In genomic region chr7:103699469-103699868, GRCm38 (mm10) we compare ENCODE assay signal across 38 mouse cellular contexts. TPM values are rescaled to one million over a fixed set of nuclear protein-coding genes. Genes with fewer than 3 reads are reported as not detected.
"Had no signal": no experiment of that assay in that cellular context is flagged by ENCODE, and none has a peak within 500 bp of the region (broad histone marks: within the 10 kb centered on the region; RNA-seq: fewer than 3 reads in every experiment).

No protein-coding gene starts in this region.

- DNase-seq: gastrocnemius, postnatal 14 days; gastrocnemius, postnatal 36 days; heart, adult 18-20 months; heart, postnatal 10 days; heart, postnatal 4 days; kidney, adult 18-20 months; kidney, adult 8-10 months; kidney, postnatal 10 days; kidney, postnatal 25 days; kidney, postnatal 4 days; liver; liver, embryonic 13.5 days had no signal

- H3K9ac ChIP-seq: heart, embryonic 12.5 days; hindbrain, embryonic 13.5 days; intestine, embryonic 15.5 days; limb, embryonic 12.5 days; liver, embryonic 13.5 days; liver, embryonic 15.5 days had no signal

- H3K27ac ChIP-seq: heart, embryonic 10.5 days; hindbrain, embryonic 13.5 days; intestine, embryonic 15.5 days; layer of hippocampus, adult 2 months; left cerebral cortex, adult 2 months; limb, embryonic 10.5 days; limb, embryonic 12.5 days; liver, embryonic 13.5 days; liver, embryonic 15.5 days had no signal

- ATAC-seq: inflammation-experienced regulatory T-cells, adult 6 months; intestine, embryonic 15.5 days; intestine, postnatal 0 days had no signal

- H3K27me3 ChIP-seq: heart, embryonic 12.5 days; hindbrain, embryonic 13.5 days; intestine, embryonic 15.5 days; limb, embryonic 12.5 days; liver, embryonic 13.5 days; liver, embryonic 15.5 days had no signal

- H3K4me3 ChIP-seq: heart, embryonic 10.5 days; heart, embryonic 12.5 days; hindbrain, embryonic 13.5 days; intestine, embryonic 15.5 days; layer of hippocampus, adult 2 months; left cerebral cortex, adult 2 months; limb, embryonic 10.5 days; limb, embryonic 12.5 days; liver, embryonic 13.5 days; liver, embryonic 15.5 days had no signal

- H3K36me3 ChIP-seq: heart, embryonic 10.5 days; heart, embryonic 12.5 days; hindbrain, embryonic 13.5 days; intestine, embryonic 15.5 days; limb, embryonic 10.5 days; limb, embryonic 12.5 days; liver, embryonic 13.5 days; liver, embryonic 15.5 days had no signal

- H3K9me3 ChIP-seq: heart, embryonic 10.5 days; heart, embryonic 12.5 days; hindbrain, embryonic 13.5 days; intestine, embryonic 15.5 days; limb, embryonic 10.5 days; limb, embryonic 12.5 days; liver, embryonic 13.5 days; liver, embryonic 15.5 days had no signal

- H3K4me1 ChIP-seq: heart, embryonic 10.5 days; heart, embryonic 12.5 days; hindbrain, embryonic 13.5 days; intestine, embryonic 15.5 days; limb, embryonic 10.5 days; limb, embryonic 12.5 days; liver, embryonic 13.5 days; liver, embryonic 15.5 days had no signal

- H3K4me2 ChIP-seq: heart, embryonic 12.5 days; hindbrain, embryonic 13.5 days; intestine, embryonic 15.5 days; limb, embryonic 12.5 days; liver, embryonic 11.5 days; liver, embryonic 13.5 days; liver, embryonic 15.5 days had no signal

RNA-seq across cellular contexts. Expression of gene Olfr243, which starts 15.0 kb away (rescaled TPM):
- total RNA-seq: gastrocnemius, adult 18-20 months; gastrocnemius, adult 8-10 months; gastrocnemius, postnatal 14 days; gastrocnemius, postnatal 36 days; heart, adult 18-20 months; heart, adult 8-10 months; heart, postnatal 10 days; heart, postnatal 25 days; heart, postnatal 4 days; layer of hippocampus, adult 2 months; layer of hippocampus, postnatal 10 days; layer of hippocampus, postnatal 25 days; left cerebral cortex, adult 2 months; left cerebral cortex, postnatal 14 days; left cerebral cortex, postnatal 36 days had no signal
- polyA plus RNA-seq: gonadal fat pad, adult 2 months; heart, embryonic 10.5 days; heart, embryonic 12.5 days; heart, embryonic 14.5 days; heart, embryonic 16.5 days; hindbrain, embryonic 13.5 days; inflammation-experienced regulatory T-cells, adult 6 months; intestine, embryonic 15.5 days; intestine, postnatal 0 days; kidney, embryonic 14.5 days; kidney, embryonic 16.5 days; limb, embryonic 10.5 days; limb, embryonic 12.5 days; limb, embryonic 14.5 days; liver, embryonic 11.5 days; liver, embryonic 13.5 days; liver, embryonic 15.5 days had no signal

RNA-seq across cellular contexts. Expression of gene Olfr625-ps1, which starts 16.9 kb away (rescaled TPM):
- total RNA-seq: gastrocnemius, adult 18-20 months; gastrocnemius, adult 8-10 months; gastrocnemius, postnatal 14 days; gastrocnemius, postnatal 36 days; heart, adult 18-20 months; heart, adult 8-10 months; heart, postnatal 10 days; heart, postnatal 25 days; heart, postnatal 4 days; layer of hippocampus, adult 2 months; layer of hippocampus, postnatal 10 days; layer of hippocampus, postnatal 25 days; left cerebral cortex, adult 2 months; left cerebral cortex, postnatal 14 days; left cerebral cortex, postnatal 36 days had no signal
- polyA plus RNA-seq: gonadal fat pad, adult 2 months; heart, embryonic 10.5 days; heart, embryonic 12.5 days; heart, embryonic 14.5 days; heart, embryonic 16.5 days; hindbrain, embryonic 13.5 days; inflammation-experienced regulatory T-cells, adult 6 months; intestine, embryonic 15.5 days; intestine, postnatal 0 days; kidney, embryonic 14.5 days; kidney, embryonic 16.5 days; limb, embryonic 10.5 days; limb, embryonic 12.5 days; limb, embryonic 14.5 days; liver, embryonic 11.5 days; liver, embryonic 13.5 days; liver, embryonic 15.5 days had no signal

RNA-seq across cellular contexts. Expression of gene Olfr624, which starts 28.5 kb away (rescaled TPM):
- total RNA-seq: gastrocnemius, adult 18-20 months; gastrocnemius, adult 8-10 months; gastrocnemius, postnatal 14 days; gastrocnemius, postnatal 36 days; heart, adult 18-20 months; heart, adult 8-10 months; heart, postnatal 10 days; heart, postnatal 25 days; heart, postnatal 4 days had no signal
- polyA plus RNA-seq: gonadal fat pad, adult 2 months; heart, embryonic 10.5 days; inflammation-experienced regulatory T-cells, adult 6 months; liver, embryonic 11.5 days; liver, embryonic 13.5 days had no signal

RNA-seq across cellular contexts. Expression of gene Olfr628, which starts 30.7 kb away (rescaled TPM):
- total RNA-seq: gastrocnemius, adult 18-20 months; gastrocnemius, adult 8-10 months; gastrocnemius, postnatal 14 days; gastrocnemius, postnatal 36 days; heart, adult 18-20 months; heart, adult 8-10 months; heart, postnatal 10 days; heart, postnatal 25 days; heart, postnatal 4 days; layer of hippocampus, adult 2 months; layer of hippocampus, postnatal 10 days; layer of hippocampus, postnatal 25 days; left cerebral cortex, adult 2 months; left cerebral cortex, postnatal 14 days; left cerebral cortex, postnatal 36 days had no signal
- polyA plus RNA-seq: gonadal fat pad, adult 2 months; heart, embryonic 10.5 days; heart, embryonic 12.5 days; heart, embryonic 14.5 days; heart, embryonic 16.5 days; hindbrain, embryonic 13.5 days; inflammation-experienced regulatory T-cells, adult 6 months; intestine, embryonic 15.5 days; intestine, postnatal 0 days; kidney, embryonic 14.5 days; kidney, embryonic 16.5 days; limb, embryonic 10.5 days; limb, embryonic 12.5 days; limb, embryonic 14.5 days; liver, embryonic 11.5 days; liver, embryonic 13.5 days; liver, embryonic 15.5 days had no signal

RNA-seq across cellular contexts. Expression of gene Olfr623, which starts 36.0 kb away (rescaled TPM):
- total RNA-seq: gastrocnemius, adult 18-20 months; gastrocnemius, adult 8-10 months; gastrocnemius, postnatal 14 days; gastrocnemius, postnatal 36 days; heart, adult 18-20 months; heart, adult 8-10 months; heart, postnatal 10 days; heart, postnatal 25 days; heart, postnatal 4 days; layer of hippocampus, adult 2 months; layer of hippocampus, postnatal 10 days; layer of hippocampus, postnatal 25 days; left cerebral cortex, adult 2 months; left cerebral cortex, postnatal 14 days; left cerebral cortex, postnatal 36 days had no signal
- polyA plus RNA-seq: gonadal fat pad, adult 2 months; heart, embryonic 10.5 days; heart, embryonic 12.5 days; heart, embryonic 14.5 days; heart, embryonic 16.5 days; hindbrain, embryonic 13.5 days; inflammation-experienced regulatory T-cells, adult 6 months; intestine, embryonic 15.5 days; intestine, postnatal 0 days; kidney, embryonic 14.5 days; kidney, embryonic 16.5 days; limb, embryonic 10.5 days; limb, embryonic 12.5 days; limb, embryonic 14.5 days; liver, embryonic 11.5 days; liver, embryonic 13.5 days; liver, embryonic 15.5 days had no signal
